Mouse (Mus musculus): ENCODE data around the gene Olfr993. TPM values are rescaled to one million over a fixed set of nuclear protein-coding genes. Genes with fewer than 3 reads are reported as not detected.

The Olfr993 gene
- not detected in 2 replicates for polyA plus RNA-seq (2014; fragmentation: Nextera tagmentation; extraction: Ambion mirVana)

DNA sequence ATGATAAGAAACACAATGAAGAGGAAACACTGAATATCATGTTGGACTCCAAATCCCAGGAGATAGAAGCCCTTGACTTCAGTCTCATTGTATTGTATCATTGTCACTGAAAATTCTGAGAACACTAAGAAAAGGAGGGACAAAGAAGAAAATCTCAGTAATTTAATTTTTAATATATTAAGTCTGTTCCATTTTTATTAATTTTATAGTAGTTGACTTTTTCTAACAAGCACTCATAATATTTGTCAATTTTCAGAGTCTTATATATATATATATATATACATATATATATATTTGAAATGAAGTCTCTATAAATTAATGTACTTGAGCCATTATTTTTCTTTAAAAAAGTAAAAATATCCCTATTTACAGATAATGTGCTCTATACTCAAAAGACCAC is at the start of gene Olfr993:
Olfr993 (minus strand) TSS at position 101 of the 400 bp plus-strand sequence.
- H3K27me3 ChIP-seq (ENCODE audit: control insufficient read depth, insufficient read depth, low read length): no peaks in the 10 kb centered on the region
- no peak within 1 kb of the TSS for H3K27ac ChIP-seq (replicated peaks; ENCODE audit: low read depth, low read length)
- ATAC-seq (ENCODE audit: low FRiP score, low TSS enrichment): no peak
- no peak for DNase-seq
- no peak within 1 kb of the TSS for H3K4me2 ChIP-seq (ENCODE audit: low read length)
- H3K4me3 ChIP-seq (replicated peaks; ENCODE audit: low read depth, low read length): no peak within 1 kb of the TSS
- no peaks in the 10 kb centered on the region for H3K4me1 ChIP-seq (ENCODE audit: control insufficient read depth, insufficient read depth, low read length)
- no peaks in the 10 kb centered on the region for H3K9me3 ChIP-seq (ENCODE audit: control insufficient read depth, low read length)
- H3K9ac ChIP-seq (replicated peaks; ENCODE audit: low read length): no peak within 1 kb of the TSS
- no peaks in the 10 kb centered on the region for H3K36me3 ChIP-seq (ENCODE audit: control insufficient read depth, insufficient read depth, low read length)

DNA sequence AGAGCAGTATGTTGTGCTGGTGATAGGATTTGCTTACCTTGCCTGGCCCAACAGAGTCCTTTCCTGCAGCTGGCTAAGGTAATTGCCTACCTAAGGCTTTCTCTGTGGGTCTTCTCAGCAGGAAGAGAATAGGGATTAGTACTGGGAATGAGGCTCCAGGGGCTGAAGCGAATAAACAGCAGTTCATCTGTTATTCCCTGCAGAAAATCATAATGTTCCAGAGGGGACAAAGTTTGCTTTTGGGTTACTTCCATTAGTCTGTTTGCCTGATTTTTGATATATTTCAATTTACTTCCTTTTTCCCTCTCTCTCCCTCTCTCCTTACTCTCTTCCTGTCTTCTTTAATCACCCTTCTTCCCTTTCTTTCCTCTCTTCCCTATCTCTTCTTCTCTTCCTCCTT is 28.9 kb upstream of the Olfr993 start, which contains the start of gene Olfr995:
Olfr995 (minus strand) TSS at position 101 of the 400 bp plus-strand sequence.
- DNase-seq (no peak), ATAC-seq (ENCODE audit: low FRiP score, low TSS enrichment) (no peak)
- Histone ChIP-seq H3K4me2 (ENCODE audit: low read length) (no peak within 1 kb of the TSS), H3K4me1 (ENCODE audit: control insufficient read depth, insufficient read depth, low read length) (no peaks in the 10 kb centered on the region), H3K4me3 (replicated peaks; ENCODE audit: low read depth, low read length) (no peak within 1 kb of the TSS), H3K36me3 (ENCODE audit: control insufficient read depth, insufficient read depth, low read length) (no peaks in the 10 kb centered on the region), H3K27me3 (ENCODE audit: control insufficient read depth, insufficient read depth, low read length) (no peaks in the 10 kb centered on the region), H3K9me3 (ENCODE audit: control insufficient read depth, low read length) (no peaks in the 10 kb centered on the region), H3K9ac (replicated peaks; ENCODE audit: low read length) (no peak within 1 kb of the TSS), H3K27ac (replicated peaks; ENCODE audit: low read depth, low read length) (no peak within 1 kb of the TSS)
- WGBS: 19% methylated on average over 1 of the region's 1 CpGs

DNA sequence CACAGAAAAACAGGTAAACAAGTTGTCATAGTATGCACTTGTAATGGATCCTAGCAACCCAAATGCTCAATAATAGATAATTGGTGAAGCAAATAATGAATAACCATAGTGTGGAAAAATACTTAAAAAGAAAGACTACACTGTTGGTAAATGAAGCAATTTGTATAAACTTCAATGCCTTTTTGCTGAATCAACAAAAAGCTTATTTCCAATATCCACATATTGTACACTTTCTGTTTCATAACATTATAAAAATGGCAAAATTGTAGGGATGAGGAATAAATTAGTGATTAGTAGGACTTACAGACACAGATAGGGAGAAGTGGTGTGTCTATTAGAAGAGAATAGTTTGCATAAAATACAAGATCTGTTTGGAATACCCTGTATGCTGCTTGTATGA is 27.9 kb upstream of the Olfr993 start:
- H3K36me3 ChIP-seq (ENCODE audit: control insufficient read depth, insufficient read depth, low read length): no peaks in the 10 kb centered on the region
- H3K27me3 ChIP-seq (ENCODE audit: control insufficient read depth, insufficient read depth, low read length): no peaks in the 10 kb centered on the region
- H3K9me3 ChIP-seq (ENCODE audit: control insufficient read depth, low read length): no peaks in the 10 kb centered on the region
- no peak overlapping the region for H3K27ac ChIP-seq (replicated peaks; ENCODE audit: low read depth, low read length)
- DNase-seq (no peak), ATAC-seq (ENCODE audit: low FRiP score, low TSS enrichment) (no peak)
- H3K4me1 ChIP-seq (ENCODE audit: control insufficient read depth, insufficient read depth, low read length): no peaks in the 10 kb centered on the region
- H3K4me3 ChIP-seq (replicated peaks; ENCODE audit: low read depth, low read length): no peak overlapping the region
- no peak overlapping the region for H3K4me2 ChIP-seq (ENCODE audit: low read length)
- no peak overlapping the region for H3K9ac ChIP-seq (replicated peaks; ENCODE audit: low read length)

DNA sequence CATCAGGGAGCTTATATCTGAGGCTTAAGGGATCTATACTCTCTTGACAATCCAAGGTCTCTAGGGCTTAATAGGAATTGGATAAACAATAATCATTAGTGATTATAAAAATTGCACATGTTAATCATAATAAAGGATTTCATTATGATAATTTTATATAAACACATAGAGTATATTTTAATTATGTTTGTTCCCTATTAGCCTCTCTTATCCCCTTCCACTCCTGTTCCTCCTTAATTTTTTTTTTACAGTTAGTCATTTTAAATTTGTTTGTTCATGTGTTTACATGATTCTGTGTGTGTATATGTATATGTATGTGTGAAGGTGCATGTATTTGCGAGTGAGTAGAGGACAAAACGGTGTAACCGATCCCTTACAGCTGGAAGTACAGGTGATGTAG is 21.7 kb upstream of the Olfr993 start, which contains the start of gene Olfr994:
Olfr994 (minus strand) TSS at position 101 of the 400 bp plus-strand sequence.
- Histone ChIP-seq H3K4me1 (ENCODE audit: control insufficient read depth, insufficient read depth, low read length) (no peaks in the 10 kb centered on the region), H3K4me2 (ENCODE audit: low read length) (no peak within 1 kb of the TSS), H3K9ac (replicated peaks; ENCODE audit: low read length) (no peak within 1 kb of the TSS), H3K4me3 (replicated peaks; ENCODE audit: low read depth, low read length) (no peak within 1 kb of the TSS), H3K36me3 (ENCODE audit: control insufficient read depth, insufficient read depth, low read length) (no peaks in the 10 kb centered on the region), H3K27ac (replicated peaks; ENCODE audit: low read depth, low read length) (no peak within 1 kb of the TSS), H3K9me3 (ENCODE audit: control insufficient read depth, low read length) (no peaks in the 10 kb centered on the region), H3K27me3 (ENCODE audit: control insufficient read depth, insufficient read depth, low read length) (no peaks in the 10 kb centered on the region)
- no peak for ATAC-seq (ENCODE audit: low FRiP score, low TSS enrichment)
- DNase-seq: no peak
- 92% methylated on average over 3 of the region's 3 CpGs for WGBS

DNA sequence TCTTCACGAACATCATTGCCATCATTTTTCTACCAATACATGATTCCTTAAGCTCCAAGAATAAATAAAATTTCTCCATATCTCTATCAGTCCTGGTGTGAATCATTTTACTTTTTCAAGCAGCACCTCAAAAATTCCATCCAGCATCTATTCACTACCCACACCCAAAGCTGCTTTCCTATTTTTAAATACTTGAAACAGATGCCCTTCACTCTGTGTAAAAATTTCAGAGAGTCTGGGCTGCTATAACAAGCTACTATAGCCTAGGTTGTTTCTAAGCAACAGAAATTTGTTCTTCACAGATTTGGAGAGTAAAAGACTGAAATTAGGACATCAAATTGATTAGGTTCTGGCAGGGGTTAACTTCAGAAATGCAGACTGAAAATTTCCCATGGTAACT is 11.2 kb upstream of the Olfr993 start:
- H3K4me3 ChIP-seq (replicated peaks; ENCODE audit: low read depth, low read length): no peak overlapping the region
- WGBS: 71% methylated on average over 1 of the region's 1 CpGs
- H3K9me3 ChIP-seq (ENCODE audit: control insufficient read depth, low read length): no peaks in the 10 kb centered on the region
- no peaks in the 10 kb centered on the region for H3K27me3 ChIP-seq (ENCODE audit: control insufficient read depth, insufficient read depth, low read length)
- no peak overlapping the region for H3K9ac ChIP-seq (replicated peaks; ENCODE audit: low read length)
- no peaks in the 10 kb centered on the region for H3K36me3 ChIP-seq (ENCODE audit: control insufficient read depth, insufficient read depth, low read length)
- DNase-seq (no peak), ATAC-seq (ENCODE audit: low FRiP score, low TSS enrichment) (no peak)
- no peak overlapping the region for H3K4me2 ChIP-seq (ENCODE audit: low read length)
- no peaks in the 10 kb centered on the region for H3K4me1 ChIP-seq (ENCODE audit: control insufficient read depth, insufficient read depth, low read length)
- H3K27ac ChIP-seq (replicated peaks; ENCODE audit: low read depth, low read length): no peak overlapping the region

DNA sequence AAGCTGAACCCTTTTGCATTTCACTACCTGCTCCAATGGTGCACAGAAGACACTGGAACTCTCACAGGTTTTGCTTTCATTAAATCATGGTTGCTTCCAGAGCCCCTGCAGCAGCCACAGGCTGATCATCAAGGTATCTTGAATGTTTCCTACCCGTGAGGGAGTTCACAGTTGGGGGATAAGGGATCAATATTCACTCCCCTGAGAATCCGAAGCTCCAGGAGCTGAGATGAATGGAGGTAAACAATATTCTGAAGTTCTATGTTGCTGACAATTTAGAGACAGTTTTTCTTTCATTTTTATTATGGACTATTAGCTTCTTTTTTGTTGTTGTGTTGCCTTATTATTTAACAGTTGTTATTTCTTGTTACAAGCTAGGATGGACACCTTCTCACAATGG is 5.3 kb downstream of the Olfr993 start, which contains the start of gene Olfr992:
Olfr992 (minus strand) TSS at position 101 of the 400 bp plus-strand sequence.
- Histone ChIP-seq H3K27me3 (ENCODE audit: control insufficient read depth, insufficient read depth, low read length) (no peaks in the 10 kb centered on the region), H3K4me2 (ENCODE audit: low read length) (no peak within 1 kb of the TSS), H3K4me3 (replicated peaks; ENCODE audit: low read depth, low read length) (no peak within 1 kb of the TSS), H3K9me3 (ENCODE audit: control insufficient read depth, low read length) (no peaks in the 10 kb centered on the region), H3K27ac (replicated peaks; ENCODE audit: low read depth, low read length) (no peak within 1 kb of the TSS), H3K4me1 (ENCODE audit: control insufficient read depth, insufficient read depth, low read length) (no peaks in the 10 kb centered on the region), H3K9ac (replicated peaks; ENCODE audit: low read length) (no peak within 1 kb of the TSS), H3K36me3 (ENCODE audit: control insufficient read depth, insufficient read depth, low read length) (no peaks in the 10 kb centered on the region)
- 54% methylated on average over 2 of the region's 2 CpGs for WGBS
- ATAC-seq (ENCODE audit: low FRiP score, low TSS enrichment) (no peak), DNase-seq (no peak)

Other genes starting within 250 kb of the Olfr993 start
- 9.6 and 13.8 TPM in 2 replicates for gene Lrrc55, start 217.7 kb downstream of the Olfr993 start, polyA plus RNA-seq (2014; fragmentation: Nextera tagmentation; extraction: Ambion mirVana)
- gene Olfr987, start 75.6 kb downstream of the Olfr993 start, polyA plus RNA-seq (2014; fragmentation: Nextera tagmentation; extraction: Ambion mirVana): not detected in 2 replicates
- not detected in 2 replicates for gene Olfr988, start 51.6 kb downstream of the Olfr993 start, polyA plus RNA-seq (2014; fragmentation: Nextera tagmentation; extraction: Ambion mirVana)
- gene Olfr992, start 5.4 kb downstream of the Olfr993 start, polyA plus RNA-seq (2014; fragmentation: Nextera tagmentation; extraction: Ambion mirVana): not detected in 2 replicates
- not detected in 2 replicates for gene Olfr994, start 21.6 kb upstream of the Olfr993 start, polyA plus RNA-seq (2014; fragmentation: Nextera tagmentation; extraction: Ambion mirVana)
- not detected in 2 replicates for gene Olfr995, start 28.8 kb upstream of the Olfr993 start, polyA plus RNA-seq (2014; fragmentation: Nextera tagmentation; extraction: Ambion mirVana)
- 0.12 TPM in 2 replicates for gene 4833423E24Rik, start 104.1 kb upstream of the Olfr993 start, polyA plus RNA-seq (2014; fragmentation: Nextera tagmentation; extraction: Ambion mirVana)
- gene Olfr996, start 164.3 kb upstream of the Olfr993 start, polyA plus RNA-seq (2014; fragmentation: Nextera tagmentation; extraction: Ambion mirVana): not detected in 2 replicates
- not detected in 2 replicates for gene Olfr998, start 174.1 kb upstream of the Olfr993 start, polyA plus RNA-seq (2014; fragmentation: Nextera tagmentation; extraction: Ambion mirVana)
- not detected in 2 replicates for gene Olfr1000, start 197.0 kb upstream of the Olfr993 start, polyA plus RNA-seq (2014; fragmentation: Nextera tagmentation; extraction: Ambion mirVana)
- not detected in 2 replicates for gene Olfr1002, start 235.8 kb upstream of the Olfr993 start, polyA plus RNA-seq (2014; fragmentation: Nextera tagmentation; extraction: Ambion mirVana)
- not detected in 2 replicates for gene Olfr154, start 249.6 kb upstream of the Olfr993 start, polyA plus RNA-seq (2014; fragmentation: Nextera tagmentation; extraction: Ambion mirVana)